Mouse (Mus musculus) ES-Bruce4 (cell line): ENCODE measurements around the gene Slc24a3.

Experiments used
- CTCF ChIP-seq: IDR thresholded peaks from one replicate; pipeline ENCODE4 v1.8.1; 2011; ENCODE audit warnings: low read depth, low read length
- EP300 ChIP-seq: IDR thresholded peaks from 2 replicates; pipeline ENCODE4 v1.6.1; 2011; ENCODE audit warnings: low read depth, low read length; ENCODE audit not compliant: insufficient read depth
- POLR2A ChIP-seq: IDR thresholded peaks from one replicate; pipeline ENCODE4 v1.8.1; 2011; ENCODE audit warnings: low read length; ENCODE audit not compliant: insufficient read depth

- TF ChIP-seq POLR2A = no peak
- no peak for TF ChIP-seq CTCF
- no peak for TF ChIP-seq EP300
Observed at GRCm38 (mm10) chr2:145633811-145634210, 466.3 kb downstream of the Slc24a3 start.
